Mouse (Mus musculus): ENCODE data around the gene Lmcd1. TPM values are rescaled to one million over a fixed set of nuclear protein-coding genes. Genes with fewer than 3 reads are reported as not detected.

Lmcd1 gene
- polyA plus RNA-seq, 1 experiment from 2014 or later = 15.0 TPM

- Histone ChIP-seq H3K9me3 (no peaks in the 10 kb centered on the region), H3K4me3 (replicated peaks) (no peak overlapping the region), H3K4me2 (no peak overlapping the region), H3K27ac (no peak overlapping the region), H3K9ac (no peak overlapping the region), H3K36me3 (no peaks in the 10 kb centered on the region), H3K27me3 (replicated peaks) (no peaks in the 10 kb centered on the region), H3K4me1 (no peaks in the 10 kb centered on the region)
- no peak for ATAC-seq (ENCODE audit: insufficient read depth, low FRiP score, low read depth)
- WGBS = 81% methylated on average over 3 of the region's 3 CpGs
Measured at GRCm38 (mm10) chr6:112325213-112325612, 51.7 kb downstream of the Lmcd1 start.

GRCm38 (mm10) chr6:112327793-112328192, 54.2 kb downstream of the Lmcd1 start:
- WGBS = 73% methylated on average over 5 of the region's 5 CpGs
- H3K27ac ChIP-seq = no peak overlapping the region
- H3K4me2 ChIP-seq = no peak overlapping the region
- no peaks in the 10 kb centered on the region for H3K36me3 ChIP-seq
- no peak overlapping the region for H3K9ac ChIP-seq
- no peaks in the 10 kb centered on the region for H3K9me3 ChIP-seq
- no peak overlapping the region for H3K4me3 ChIP-seq (replicated peaks)
- no peaks in the 10 kb centered on the region for H3K4me1 ChIP-seq
- H3K27me3 ChIP-seq (replicated peaks) = no peaks in the 10 kb centered on the region
- ATAC-seq (ENCODE audit: insufficient read depth, low FRiP score, low read depth) = no peak

GRCm38 (mm10) chr6:112330520-112331222, 57.1 kb downstream of the Lmcd1 start:
- Histone ChIP-seq H3K36me3 (no peaks in the 10 kb centered on the region), H3K27ac (no peak overlapping the region), H3K9ac (no peak overlapping the region), H3K27me3 (replicated peaks) (no peaks in the 10 kb centered on the region), H3K4me2 (no peak overlapping the region), H3K4me3 (replicated peaks) (no peak overlapping the region), H3K9me3 (no peaks in the 10 kb centered on the region), H3K4me1 (no peaks in the 10 kb centered on the region)
- ATAC-seq (ENCODE audit: insufficient read depth, low FRiP score, low read depth) = no peak
- 84% methylated on average over 5 of the region's 5 CpGs for WGBS

- Histone ChIP-seq H3K9ac (no peak overlapping the region), H3K4me1 (no peaks in the 10 kb centered on the region), H3K36me3 (no peaks in the 10 kb centered on the region), H3K27me3 (replicated peaks) (no peaks in the 10 kb centered on the region), H3K9me3 (no peaks in the 10 kb centered on the region), H3K27ac (no peak overlapping the region), H3K4me3 (replicated peaks) (no peak overlapping the region), H3K4me2 (no peak overlapping the region)
- 52% methylated on average over 6 of the region's 6 CpGs for WGBS
- no peak for ATAC-seq (ENCODE audit: insufficient read depth, low FRiP score, low read depth)
Measured at GRCm38 (mm10) chr6:112331223-112331598, 57.7 kb downstream of the Lmcd1 start.

GRCm38 (mm10) chr6:112333930-112334329, 60.4 kb downstream of the Lmcd1 start:
- Histone ChIP-seq H3K4me1 (no peaks in the 10 kb centered on the region), H3K4me3 (replicated peaks) (no peak overlapping the region), H3K9me3 (no peaks in the 10 kb centered on the region), H3K36me3 (no peaks in the 10 kb centered on the region), H3K4me2 (no peak overlapping the region), H3K9ac (no peak overlapping the region), H3K27ac (no peak overlapping the region), H3K27me3 (replicated peaks) (no peaks in the 10 kb centered on the region)
- 79% methylated on average over 5 of the region's 5 CpGs for WGBS
- ATAC-seq (ENCODE audit: insufficient read depth, low FRiP score, low read depth) = no peak

- Histone ChIP-seq H3K27ac (no peak overlapping the region), H3K9ac (no peak overlapping the region), H3K4me2 (no peak overlapping the region), H3K27me3 (replicated peaks) (no peaks in the 10 kb centered on the region), H3K4me3 (replicated peaks) (no peak overlapping the region), H3K4me1 (no peaks in the 10 kb centered on the region), H3K9me3 (no peaks in the 10 kb centered on the region), H3K36me3 (no peaks in the 10 kb centered on the region)
- no peak for ATAC-seq (ENCODE audit: insufficient read depth, low FRiP score, low read depth)
- WGBS = 61% methylated on average over 6 of the region's 6 CpGs
Measured at GRCm38 (mm10) chr6:112337667-112338066, 64.1 kb downstream of the Lmcd1 start.

- Histone ChIP-seq H3K36me3 (no peaks in the 10 kb centered on the region), H3K27ac (no peak overlapping the region), H3K4me1 (no peaks in the 10 kb centered on the region), H3K4me3 (replicated peaks) (no peak overlapping the region), H3K9me3 (no peaks in the 10 kb centered on the region), H3K27me3 (replicated peaks) (no peaks in the 10 kb centered on the region), H3K9ac (no peak overlapping the region), H3K4me2 (no peak overlapping the region)
- 79% methylated on average over 4 of the region's 4 CpGs for WGBS
- no peak for ATAC-seq (ENCODE audit: insufficient read depth, low FRiP score, low read depth)
Measured at GRCm38 (mm10) chr6:112339016-112339415, 65.5 kb downstream of the Lmcd1 start.

- H3K27me3 ChIP-seq (replicated peaks) = no peaks in the 10 kb centered on the region
- H3K9ac ChIP-seq = no peak overlapping the region
- H3K27ac ChIP-seq = no peak overlapping the region
- H3K4me2 ChIP-seq = no peak overlapping the region
- WGBS = 93% methylated on average over 4 of the region's 4 CpGs
- no peak for ATAC-seq (ENCODE audit: insufficient read depth, low FRiP score, low read depth)
- no peak overlapping the region for H3K4me3 ChIP-seq (replicated peaks)
- H3K9me3 ChIP-seq = no peaks in the 10 kb centered on the region
- H3K4me1 ChIP-seq = no peaks in the 10 kb centered on the region
- no peaks in the 10 kb centered on the region for H3K36me3 ChIP-seq
Measured at GRCm38 (mm10) chr6:112350452-112350851, 76.9 kb downstream of the Lmcd1 start.

- ATAC-seq (ENCODE audit: insufficient read depth, low FRiP score, low read depth) = no peak
- WGBS = 83% methylated on average over 1 of the region's 1 CpGs
- H3K4me2 ChIP-seq = no peak overlapping the region
- no peaks in the 10 kb centered on the region for H3K36me3 ChIP-seq
- H3K4me1 ChIP-seq = no peaks in the 10 kb centered on the region
- H3K27me3 ChIP-seq (replicated peaks) = no peaks in the 10 kb centered on the region
- no peaks in the 10 kb centered on the region for H3K9me3 ChIP-seq
- H3K9ac ChIP-seq = no peak overlapping the region
- no peak overlapping the region for H3K27ac ChIP-seq
- no peak overlapping the region for H3K4me3 ChIP-seq (replicated peaks)
Measured at GRCm38 (mm10) chr6:112359341-112359740, 85.8 kb downstream of the Lmcd1 start.

GRCm38 (mm10) chr6:112360676-112361075, 87.1 kb downstream of the Lmcd1 start:
- Histone ChIP-seq H3K4me1 (no peaks in the 10 kb centered on the region), H3K36me3 (no peaks in the 10 kb centered on the region), H3K9me3 (no peaks in the 10 kb centered on the region), H3K27me3 (replicated peaks) (no peaks in the 10 kb centered on the region), H3K4me2 (no peak overlapping the region), H3K9ac (no peak overlapping the region), H3K4me3 (replicated peaks) (no peak overlapping the region), H3K27ac (no peak overlapping the region)
- ATAC-seq (ENCODE audit: insufficient read depth, low FRiP score, low read depth) = no peak
- 77% methylated on average over 8 of the region's 8 CpGs for WGBS

- Histone ChIP-seq H3K27ac (no peak overlapping the region), H3K9me3 (no peaks in the 10 kb centered on the region), H3K4me1 (no peaks in the 10 kb centered on the region), H3K4me3 (replicated peaks) (no peak overlapping the region), H3K9ac (no peak overlapping the region), H3K27me3 (replicated peaks) (no peaks in the 10 kb centered on the region), H3K4me2 (no peak overlapping the region), H3K36me3 (no peaks in the 10 kb centered on the region)
- 29% methylated on average over 6 of the region's 6 CpGs for WGBS
- no peak for ATAC-seq (ENCODE audit: insufficient read depth, low FRiP score, low read depth)
Measured at GRCm38 (mm10) chr6:112362349-112362958, 88.9 kb downstream of the Lmcd1 start.

- Histone ChIP-seq H3K36me3 (no peaks in the 10 kb centered on the region), H3K27ac (no peak overlapping the region), H3K4me1 (no peaks in the 10 kb centered on the region), H3K27me3 (replicated peaks) (no peaks in the 10 kb centered on the region), H3K9ac (no peak overlapping the region), H3K9me3 (no peaks in the 10 kb centered on the region), H3K4me3 (replicated peaks) (no peak overlapping the region), H3K4me2 (no peak overlapping the region)
- 45% methylated on average over 2 of the region's 2 CpGs for WGBS
- no peak for ATAC-seq (ENCODE audit: insufficient read depth, low FRiP score, low read depth)
Measured at GRCm38 (mm10) chr6:112364581-112364980, 91.0 kb downstream of the Lmcd1 start.
